In the genomic region with DNA sequence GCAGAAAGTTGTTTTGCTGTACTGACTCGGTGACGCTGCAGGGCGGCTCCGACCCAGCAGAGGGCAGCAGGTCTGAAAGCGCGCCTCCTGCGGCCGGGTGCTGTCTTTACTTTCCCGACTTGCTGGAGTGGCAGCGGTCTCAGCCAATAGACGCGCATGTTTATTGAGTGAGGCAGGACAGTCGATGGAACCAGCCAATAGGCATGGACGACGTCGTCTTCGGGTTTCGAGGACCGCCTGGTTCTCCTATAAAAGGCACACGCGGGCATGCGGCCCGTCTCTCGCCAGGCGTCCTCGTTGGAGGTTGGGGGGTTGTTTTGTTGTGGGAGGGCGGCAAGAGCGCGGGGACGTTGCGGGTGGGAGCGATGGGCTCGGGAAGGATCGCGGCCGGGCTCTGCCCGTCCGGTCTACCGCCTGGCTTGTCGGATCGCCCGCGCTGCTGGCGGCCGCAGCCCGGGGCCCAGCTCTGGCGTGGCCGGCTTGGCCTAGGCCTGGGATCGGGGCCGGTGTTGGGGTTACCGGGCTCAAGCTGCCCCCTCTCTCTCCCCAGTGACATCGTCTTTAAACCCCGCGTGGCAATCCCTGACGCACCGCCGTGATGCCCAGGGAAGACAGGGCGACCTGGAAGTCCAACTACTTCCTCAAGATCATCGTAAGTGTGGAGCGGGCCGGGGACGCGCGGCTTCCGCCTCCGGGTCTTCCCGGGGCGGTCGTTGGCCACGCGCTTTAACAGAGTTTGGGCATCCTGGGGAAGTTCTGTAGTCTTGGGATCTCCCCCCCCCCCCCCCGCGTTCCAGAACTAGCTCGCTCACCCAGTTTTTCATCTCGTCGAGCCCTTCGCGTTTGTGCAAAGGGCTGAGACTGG, we compare ENCODE assay signal across 8 mouse cellular contexts. TPM values are rescaled to one million over a fixed set of nuclear protein-coding genes. Genes with fewer than 3 reads are reported as not detected.
DNase-seq lines count a peak whose midpoint lies in the region; ATAC-seq lines count a peak whose summit lies in the region.

A gene (plus strand): TSS at position 231 of the 865 bp plus-strand sequence.

- peak; percentile 98 for ATAC-seq in hindbrain, embryonic 14.5 days (ENCODE audit: low FRiP score)

- DNase-seq in R1 (ENCODE audit: low read depth, low spot score) = peak; percentile 100
- DNase-seq in cerebellum, postnatal 25 days = peak; percentile 100
- DNase-seq in frontal cortex, postnatal 25 days (ENCODE audit: low spot score in 2 of 2) = peak; percentile 100
- DNase-seq in hindbrain, embryonic 14.5 days (ENCODE audit: low spot score) = peak; percentile 99
- peak; percentile 100 for DNase-seq in layer of hippocampus, postnatal 36 days
- DNase-seq in lung, postnatal 36 days = peak; percentile 99
- DNase-seq in retina, postnatal 1 day = peak; percentile 100
- peak; percentile 99 to 100 for DNase-seq in urinary bladder, adult 18-20 months (ENCODE audit: low spot score in 2 of 2)

- peak within 1 kb of the TSS; percentile 91 for H3K4me3 ChIP-seq in hindbrain, embryonic 14.5 days (replicated peaks; ENCODE audit: low read length)

- no peaks in the 10 kb centered on the region for H3K27me3 ChIP-seq in hindbrain, embryonic 14.5 days (ENCODE audit: control insufficient read depth, insufficient read depth, low read length)

- H3K27ac ChIP-seq in hindbrain, embryonic 14.5 days = peak within 1 kb of the TSS; percentile 86

- H3K4me1 ChIP-seq in hindbrain, embryonic 14.5 days (replicated peaks; ENCODE audit: control insufficient read depth, insufficient read depth, low read length) = peaks cover 14% of the 10 kb centered on the region

- H3K36me3 ChIP-seq in hindbrain, embryonic 14.5 days (replicated peaks; ENCODE audit: control insufficient read depth, insufficient read depth) = peaks cover 44% of the 10 kb centered on the region

- no peaks in the 10 kb centered on the region for H3K9me3 ChIP-seq in hindbrain, embryonic 14.5 days (ENCODE audit: control insufficient read depth, low read length)

- peak within 1 kb of the TSS; percentile 97 for H3K9ac ChIP-seq in hindbrain, embryonic 14.5 days

- H3K4me2 ChIP-seq in hindbrain, embryonic 14.5 days (replicated peaks) = peak within 1 kb of the TSS; percentile 65

- WGBS in hindbrain, embryonic 14.5 days = under 1% methylated on average over 64 of the region's 78 CpGs

RNA-seq across cellular contexts. Expression of the gene that starts here (rescaled TPM):
- 952 and 1,000 TPM in 2 replicates for polyA plus RNA-seq in hindbrain, embryonic 14.5 days (2014; fragmentation: Nextera tagmentation; extraction: Ambion mirVana)
- total RNA-seq in layer of hippocampus, postnatal 36 days (2021) = 100 to 1,000 TPM; 223 to 227 TPM

Comparison
In these comparisons a context has a peak if more than half of its experiments do, and no peak if none do; other contexts are left out.
1. Peak in every context shown above with its lines: DNase-seq, ATAC-seq, H3K4me3 ChIP-seq and H3K27ac ChIP-seq.